Mouse (Mus musculus) limb, embryonic 14.5 days (tissue): ENCODE measurements at regions not wholly inside any gene's neighbourhood (a gene's known extent, or its start where the extent isn't known, plus 50 kb on each side); places are given as distances from the start of the nearest gene placed in this dataset.
A peak's percentile ranks its signal among the peaks of the same experiment; 100 is the strongest.

Source experiments
- ATAC-seq: fragments of 200-750 bp; cut with Nextera tagmentation; 2 replicates; pipeline ENCODE4 v1.8.0; 2017; ENCODE audit warnings: low read depth, moderate number of reproducible peaks, moderate TSS enrichment; ENCODE audit not compliant: low FRiP score
- DNase-seq: peaks from one replicate; pipeline ENCODE4 v3.0.0-alpha.2; 2015; ENCODE audit warnings: low spot score
- H3K27ac ChIP-seq: fragments of 300-500 bp; sonication (generic); replicated peaks from 2 replicates; pipeline ENCODE4 v1.5.1; 2014; ENCODE audit warnings: low read depth, mild to moderate bottlenecking, low read length, moderate library complexity, mixed read lengths
- H3K27me3 ChIP-seq: fragments of 300-500 bp; sonication (generic); 2 replicates; pipeline ENCODE4 v1.6.1; 2014; ENCODE audit warnings: low read length, mixed read lengths; ENCODE audit not compliant: control insufficient read depth, insufficient read depth
- H3K36me3 ChIP-seq: fragments of 300-500 bp; sonication (generic); 2 replicates; pipeline ENCODE4 v1.6.1; 2014; ENCODE audit warnings: mild to moderate bottlenecking, low read length, moderate library complexity, mixed read lengths; ENCODE audit not compliant: control insufficient read depth, insufficient read depth
- H3K4me1 ChIP-seq: fragments of 300-500 bp; sonication (generic); 2 replicates; pipeline ENCODE4 v1.6.1; 2014; ENCODE audit warnings: antibody characterized with exemption, low read length, mixed read lengths; ENCODE audit not compliant: control insufficient read depth, insufficient read depth
- H3K4me2 ChIP-seq: fragments of 300-500 bp; sonication (generic); replicated peaks from 2 replicates; pipeline ENCODE4 v1.6.1; 2014; ENCODE audit warnings: low read depth, mild to moderate bottlenecking, low read length, moderate library complexity; ENCODE audit not compliant: severe bottlenecking
- H3K4me3 ChIP-seq: fragments of 300-500 bp; sonication (generic); replicated peaks from 2 replicates; pipeline ENCODE4 v1.5.1; 2014; ENCODE audit warnings: low read length
- H3K9ac ChIP-seq: fragments of 300-500 bp; sonication (generic); 2 replicates; pipeline ENCODE4 v1.6.1; 2014; ENCODE audit warnings: mild to moderate bottlenecking, low read depth, low read length, moderate library complexity; ENCODE audit not compliant: severe bottlenecking
- H3K9me3 ChIP-seq: fragments of 300-500 bp; sonication (generic); 2 replicates; pipeline ENCODE4 v1.6.1; 2016; ENCODE audit warnings: low read length; ENCODE audit not compliant: control insufficient read depth
- POLR2A ChIP-seq: fragments of 200-500 bp; IDR thresholded peaks from 2 replicates; pipeline ENCODE4 v1.8.0; 2012; ENCODE audit warnings: inconsistent platforms, mild to moderate bottlenecking, moderate library complexity, borderline replicate concordance; ENCODE audit not compliant: insufficient read depth, insufficient read length; ENCODE audit errors: extremely low read depth
- WGBS: fragments of 180-500 bp; shearing (Covaris S2); extraction: QIAGEN DNeasy Blood & Tissue Kit; methylation state at CpG from one replicate; pipeline ENCODE4 v1.1.7; 2014; 5-methylcytosine and 5-hydroxymethylcytosine counted together

DNA sequence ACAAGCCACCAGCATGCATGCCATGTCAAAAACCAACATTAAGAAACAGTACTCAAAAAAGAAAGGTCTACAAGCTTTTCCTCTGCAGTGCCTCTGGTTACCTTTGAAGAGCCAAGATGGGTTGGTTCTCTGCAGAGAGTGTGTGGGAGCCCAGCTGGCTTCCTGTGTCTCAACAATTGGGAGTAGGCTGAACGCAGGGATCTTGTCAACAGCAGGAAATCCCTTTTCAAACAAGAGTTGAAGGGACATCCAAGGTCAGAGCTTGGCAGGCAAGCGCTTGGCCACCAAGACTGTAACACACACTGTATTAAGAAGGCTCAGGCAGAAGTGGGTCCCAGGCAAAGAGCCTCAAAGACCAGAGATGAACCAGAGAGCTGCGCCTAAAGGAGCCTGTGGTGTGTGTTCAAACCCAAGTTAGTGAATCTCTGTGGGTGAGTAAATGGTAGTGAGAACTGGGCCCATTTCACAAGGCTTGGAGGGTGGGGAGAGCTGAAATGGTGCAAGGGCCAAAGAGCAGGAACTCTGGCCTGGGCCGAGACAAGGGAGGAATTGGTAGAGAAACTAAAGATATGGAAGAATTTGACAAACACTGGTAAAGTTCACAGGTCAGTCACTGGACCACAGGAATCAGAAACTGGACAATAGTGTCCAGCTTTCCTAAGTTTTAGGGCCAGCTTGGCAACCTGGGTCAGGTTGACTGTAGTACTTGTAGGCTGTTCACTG lies 357.0 kb downstream of the Gm49356 start:
- peaks cover 7% of the 10 kb centered on the region; the same call in 1 of the 2 replicates for H3K4me1 ChIP-seq
- no peak overlapping the region for H3K27ac ChIP-seq
- H3K36me3 ChIP-seq, result no peaks in the 10 kb centered on the region
- no peak for TF ChIP-seq POLR2A
- 74% methylated on average over 4 of the region's 4 CpGs for WGBS
- H3K9me3 ChIP-seq, result no peaks in the 10 kb centered on the region
- no peak overlapping the region for H3K4me3 ChIP-seq
- no peaks in the 10 kb centered on the region for H3K27me3 ChIP-seq
- ATAC-seq (no peak), DNase-seq (no peak)
- H3K4me2 ChIP-seq, result no peak overlapping the region
- H3K9ac ChIP-seq, result no peak overlapping the region

GRCm38 (mm10) chr15:59248477-59249260 lies 359.6 kb downstream of the Gm49356 start:
- no peak for TF ChIP-seq POLR2A
- H3K4me1 ChIP-seq, result peaks cover 7% of the 10 kb centered on the region; the same call in 1 of the 2 replicates
- H3K4me3 ChIP-seq, result no peak overlapping the region
- no peaks in the 10 kb centered on the region for H3K36me3 ChIP-seq
- WGBS, result 32% methylated on average over 9 of the region's 12 CpGs
- H3K4me2 ChIP-seq, result no peak overlapping the region
- ATAC-seq, result peak; percentile 55; the same call in 1 of the 2 replicates
- no peaks in the 10 kb centered on the region for H3K27me3 ChIP-seq
- peak; percentile 52 for DNase-seq
- no peak overlapping the region for H3K9ac ChIP-seq
- H3K27ac ChIP-seq, result no peak overlapping the region
- no peaks in the 10 kb centered on the region for H3K9me3 ChIP-seq

- Histone ChIP-seq H3K4me3 (no peak overlapping the region), H3K36me3 (no peaks in the 10 kb centered on the region), H3K9me3 (no peaks in the 10 kb centered on the region), H3K4me1 (no peaks in the 10 kb centered on the region), H3K27me3 (no peaks in the 10 kb centered on the region), H3K27ac (no peak overlapping the region), H3K4me2 (no peak overlapping the region), H3K9ac (no peak overlapping the region)
- no peak for ATAC-seq
- TF ChIP-seq POLR2A, result no peak
- no peak for DNase-seq
- WGBS, result 68% methylated on average over 1 of the region's 1 CpGs
These were observed 372.3 kb downstream of the Gm49356 start for GRCm38 (mm10) chr15:59261380-59261779.

DNA sequence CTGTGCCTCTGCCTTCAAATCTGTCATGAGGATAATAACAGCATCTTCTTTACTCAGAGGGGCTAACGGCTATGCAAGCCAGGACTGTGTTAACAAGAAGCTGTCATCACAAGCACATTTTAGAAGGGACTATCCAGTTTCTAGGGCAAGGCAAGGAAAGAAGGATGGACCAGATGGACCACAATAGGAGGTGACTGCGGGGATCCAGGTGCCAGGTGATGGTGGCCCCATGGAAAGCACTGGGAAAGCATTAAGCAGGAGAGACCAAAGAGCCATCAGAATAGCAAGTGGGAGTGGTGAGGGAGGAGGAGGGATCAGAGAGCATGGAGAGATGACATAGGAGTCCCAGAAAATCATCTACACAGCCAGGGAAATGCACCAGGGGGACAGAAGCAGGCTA lies 373.3 kb downstream of the Gm49356 start:
- no peaks in the 10 kb centered on the region for H3K9me3 ChIP-seq
- no peak overlapping the region for H3K4me2 ChIP-seq
- ATAC-seq (no peak), DNase-seq (no peak)
- H3K27ac ChIP-seq, result no peak overlapping the region
- H3K27me3 ChIP-seq, result no peaks in the 10 kb centered on the region
- H3K9ac ChIP-seq, result no peak overlapping the region
- H3K4me1 ChIP-seq, result no peaks in the 10 kb centered on the region
- no peaks in the 10 kb centered on the region for H3K36me3 ChIP-seq
- whole genome bisulfite sequencing, result 82% methylated on average over 2 of the region's 2 CpGs
- no peak for TF ChIP-seq POLR2A
- no peak overlapping the region for H3K4me3 ChIP-seq

DNA sequence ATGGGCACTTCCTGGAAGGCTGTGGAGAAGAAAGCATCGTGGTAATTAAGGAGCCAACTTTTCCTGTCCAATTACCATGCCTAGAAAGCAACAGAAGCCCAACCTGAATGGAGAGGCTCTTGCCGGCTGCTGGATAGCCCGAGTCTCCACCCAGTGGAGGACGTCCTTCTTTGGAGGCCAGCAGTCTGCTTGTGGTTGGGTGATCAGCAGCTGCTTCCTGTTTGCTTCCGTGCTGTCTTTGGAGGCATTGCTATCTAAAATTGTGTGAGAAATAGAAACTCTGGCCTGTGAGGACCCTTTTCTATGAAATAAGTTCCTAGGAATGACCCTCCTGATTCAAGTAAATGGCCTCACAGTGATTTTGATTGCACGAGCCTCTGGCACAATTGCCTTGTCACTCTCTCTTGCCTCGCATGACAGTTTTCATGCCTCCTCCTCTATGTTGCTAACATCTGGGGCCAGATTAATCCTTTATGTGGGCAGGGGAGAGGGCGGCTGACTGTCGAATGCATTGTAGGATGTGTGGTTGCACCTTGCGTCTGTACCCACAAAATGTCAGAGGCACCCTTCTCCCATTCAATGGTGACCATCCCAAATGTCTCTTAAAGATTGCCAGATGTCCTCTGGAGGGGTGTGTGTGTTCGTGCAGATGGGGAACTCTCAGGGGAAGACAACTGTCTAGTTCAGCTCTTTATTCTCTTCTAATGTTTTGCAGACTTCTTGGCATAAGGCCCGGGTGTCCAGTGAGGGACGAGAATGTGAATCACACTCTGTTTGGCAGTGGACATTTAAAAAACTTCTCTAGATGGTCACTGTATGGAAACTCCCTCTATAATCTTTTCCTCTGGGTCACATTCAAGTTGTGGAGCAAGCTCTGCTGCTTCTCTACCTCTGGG lies 374.6 kb downstream of the Gm49356 start:
- no peak overlapping the region for H3K9ac ChIP-seq
- no peaks in the 10 kb centered on the region for H3K4me1 ChIP-seq
- no peaks in the 10 kb centered on the region for H3K9me3 ChIP-seq
- no peak overlapping the region for H3K27ac ChIP-seq
- H3K4me2 ChIP-seq, result no peak overlapping the region
- ATAC-seq (no peak), DNase-seq (peak; percentile 59)
- WGBS, result 52% methylated on average over 13 of the region's 13 CpGs
- no peak for TF ChIP-seq POLR2A
- H3K27me3 ChIP-seq, result no peaks in the 10 kb centered on the region
- H3K4me3 ChIP-seq, result no peak overlapping the region
- H3K36me3 ChIP-seq, result no peaks in the 10 kb centered on the region
